Mouse (Mus musculus) MEL (cell line): Measurements from ENCODE around the gene Tet3. TPM values are rescaled to one million over a fixed set of nuclear protein-coding genes. Genes with fewer than 3 reads are reported as not detected.

Experiments used
- DNase-seq: peaks from one replicate; pipeline ENCODE4 v3.0.0; 2011; ENCODE audit warnings: low read depth, low spot score
- H3K27ac ChIP-seq: 2 replicates; pipeline ENCODE4 v1.5.1; 2012; ENCODE audit warnings: low read depth, mild to moderate bottlenecking, control low read depth, low read length, moderate library complexity; ENCODE audit not compliant: control insufficient read depth
- H3K27me3 ChIP-seq, 2 experiments: fragments of 150-350 bp in 1 of 2; sonication (generic) in 1 of 2; 2 replicates each; pipeline ENCODE4 v1.6.1; 2012; ENCODE audit warnings: low read length in 2 of 2, mild to moderate bottlenecking in 2 of 2, improper control_type of control experiment in 1 of 2, moderate library complexity in 1 of 2; ENCODE audit not compliant: insufficient read depth in 2 of 2, control insufficient read depth in 1 of 2
- H3K36me3 ChIP-seq, 2 experiments: 2 replicates each; pipeline ENCODE4 v1.6.1; 2012 to 2014; ENCODE audit warnings: low read length in 2 of 2, improper control_type of control experiment in 1 of 2, inconsistent platforms in 1 of 2, mild to moderate bottlenecking in 1 of 2; ENCODE audit not compliant: insufficient read depth in 2 of 2, control insufficient read depth in 1 of 2
- H3K4me1 ChIP-seq, 2 experiments: fragments of 150-350 bp in 1 of 2; sonication (generic) in 1 of 2; 2 replicates each; pipeline ENCODE4 v1.6.1; 2012; ENCODE audit warnings: low read length in 2 of 2, improper control_type of control experiment in 1 of 2, mild to moderate bottlenecking in 1 of 2; ENCODE audit not compliant: insufficient read depth in 2 of 2, control insufficient read depth in 1 of 2
- H3K4me3 ChIP-seq, 2 experiments: fragments of 150-350 bp in 1 of 2; sonication (generic) in 1 of 2; 2 replicates each; pipeline ENCODE4 v1.5.1; 2012; ENCODE audit warnings: low read depth in 2 of 2, low read length in 2 of 2, mild to moderate bottlenecking in 2 of 2, moderate library complexity in 2 of 2, control low read depth in 1 of 2, improper control_type of control experiment in 1 of 2; ENCODE audit not compliant: control insufficient read depth in 1 of 2, insufficient read depth in 1 of 2
- H3K79me2 ChIP-seq: 2 replicates; pipeline ENCODE4 v1.6.1; 2012; ENCODE audit warnings: mild to moderate bottlenecking, low read length, moderate library complexity; ENCODE audit not compliant: control insufficient read depth, poor library complexity, insufficient read depth
- H3K9ac ChIP-seq: 2 replicates; pipeline ENCODE4 v1.6.1; 2012; ENCODE audit warnings: low read depth, mild to moderate bottlenecking, control low read depth, low read length, moderate library complexity; ENCODE audit not compliant: control insufficient read depth, poor library complexity, severe bottlenecking
- H3K9me3 ChIP-seq: fragments of 150-350 bp; sonication (generic); replicated peaks from 2 replicates; pipeline ENCODE4 v1.6.1; 2012; ENCODE audit warnings: mild to moderate bottlenecking, low read length, improper control_type of control experiment, moderate library complexity; ENCODE audit not compliant: insufficient read depth
- CHD1 ChIP-seq: IDR thresholded peaks from 2 replicates; pipeline ENCODE4 v1.6.1; 2012; ENCODE audit warnings: low read depth, mild to moderate bottlenecking, inconsistent platforms, low read length, improper control_type of control experiment
- CHD2 ChIP-seq: IDR thresholded peaks from 2 replicates; pipeline ENCODE4 v1.6.1; 2011; ENCODE audit warnings: low read length, improper control_type of control experiment
- E2F4 ChIP-seq: IDR thresholded peaks from 2 replicates; pipeline ENCODE4 v1.6.1; 2011; ENCODE audit warnings: low read depth, low read length, improper control_type of control experiment, borderline replicate concordance
- ELF1 ChIP-seq: IDR thresholded peaks from 2 replicates; pipeline ENCODE4 v1.6.1; 2014; ENCODE audit warnings: low read depth, mild to moderate bottlenecking, inconsistent platforms, low read length, improper control_type of control experiment, moderate library complexity
- ETS1 ChIP-seq: IDR thresholded peaks from 2 replicates; pipeline ENCODE4 v1.6.1; 2012; ENCODE audit warnings: low read depth, mild to moderate bottlenecking, inconsistent platforms, low read length, improper control_type of control experiment, moderate library complexity
- GABPA ChIP-seq: IDR thresholded peaks from 2 replicates; pipeline ENCODE4 v1.6.1; 2012; ENCODE audit warnings: low read depth, mild to moderate bottlenecking, inconsistent platforms, low read length, improper control_type of control experiment, moderate library complexity
- HCFC1 ChIP-seq: IDR thresholded peaks from 2 replicates; pipeline ENCODE4 v1.6.1; 2012; ENCODE audit warnings: low read depth, mild to moderate bottlenecking, inconsistent platforms, low read length, improper control_type of control experiment, moderate library complexity
- JUND ChIP-seq: IDR thresholded peaks from 2 replicates; pipeline ENCODE4 v1.6.1; 2011; ENCODE audit warnings: low read depth, mild to moderate bottlenecking, improper control_type of control experiment, low read length
- MAFK ChIP-seq: IDR thresholded peaks from 2 replicates; pipeline ENCODE4 v1.6.1; 2011; ENCODE audit warnings: low read depth, mild to moderate bottlenecking, low read length, improper control_type of control experiment, borderline replicate concordance
- MAZ ChIP-seq: IDR thresholded peaks from 2 replicates; pipeline ENCODE4 v1.6.1; 2012; ENCODE audit warnings: low read depth, mild to moderate bottlenecking, inconsistent platforms, low read length, improper control_type of control experiment
- MEF2A ChIP-seq: IDR thresholded peaks from 2 replicates; pipeline ENCODE4 v1.6.1; 2014; ENCODE audit warnings: low read depth, mild to moderate bottlenecking, inconsistent platforms, low read length, improper control_type of control experiment; ENCODE audit not compliant: poor library complexity, insufficient replicate concordance, severe bottlenecking; ENCODE audit errors: extremely low read depth
- MXI1 ChIP-seq: IDR thresholded peaks from 2 replicates; pipeline ENCODE4 v1.6.1; 2011; ENCODE audit warnings: mild to moderate bottlenecking, low read depth, low read length, improper control_type of control experiment
- POLR2A ChIP-seq, 2 experiments: IDR thresholded peaks; 2 replicates each; pipeline ENCODE4 v1.6.1; 2011 to 2012; ENCODE audit warnings: low read length in 2 of 2, mild to moderate bottlenecking in 2 of 2, control low read depth in 1 of 2, improper control_type of control experiment in 1 of 2, low read depth in 1 of 2, moderate library complexity in 1 of 2; ENCODE audit not compliant: control insufficient read depth in 1 of 2, insufficient read depth in 1 of 2, poor library complexity in 1 of 2
- POLR2AphosphoS2 ChIP-seq: IDR thresholded peaks from 2 replicates; pipeline ENCODE4 v1.6.1; 2011; ENCODE audit warnings: low read length, improper control_type of control experiment
- RAD21 ChIP-seq: IDR thresholded peaks from 2 replicates; pipeline ENCODE4 v1.6.1; 2011; ENCODE audit warnings: mild to moderate bottlenecking, low read depth, low read length, improper control_type of control experiment
- RCOR1 ChIP-seq: IDR thresholded peaks from 2 replicates; pipeline ENCODE4 v1.6.1; 2012; ENCODE audit warnings: low read depth, mild to moderate bottlenecking, inconsistent platforms, low read length, improper control_type of control experiment
- SIN3A ChIP-seq: IDR thresholded peaks from 2 replicates; pipeline ENCODE4 v1.6.1; 2012; ENCODE audit warnings: low read length, improper control_type of control experiment, inconsistent platforms
- TCF12 ChIP-seq: IDR thresholded peaks from 2 replicates; pipeline ENCODE4 v1.6.1; 2014; ENCODE audit warnings: low read depth, mild to moderate bottlenecking, inconsistent platforms, low read length, improper control_type of control experiment, moderate library complexity
- UBTF ChIP-seq: IDR thresholded peaks from 2 replicates; pipeline ENCODE4 v1.6.1; 2012; ENCODE audit warnings: low read depth, mild to moderate bottlenecking, inconsistent platforms, low read length, improper control_type of control experiment, moderate library complexity, borderline replicate concordance; ENCODE audit not compliant: insufficient read depth
- ZKSCAN1 ChIP-seq: IDR thresholded peaks from 2 replicates; pipeline ENCODE4 v1.6.1; 2012; ENCODE audit warnings: low read depth, mild to moderate bottlenecking, inconsistent platforms, low read length, improper control_type of control experiment, moderate library complexity
- ZNF384 ChIP-seq: IDR thresholded peaks from 2 replicates; pipeline ENCODE4 v1.6.1; 2012; ENCODE audit warnings: low read depth, mild to moderate bottlenecking, inconsistent platforms, low read length, improper control_type of control experiment
- polyA plus RNA-seq, 2 experiments: library from polyadenylated mRNA; stranded (reverse) in 1 of 2; unstranded in 1 of 2; fragments of >175 nt in 1 of 2; fragments of >200 nt in 1 of 2; gene quantifications; 2 replicates each; pipeline versions ENCODE4 v1.2.1 to v1.2.4; 2012; ENCODE audit warnings: low replicate concordance in 2 of 2, low read depth in 1 of 2; ENCODE audit not compliant: insufficient read length in 2 of 2, insufficient read depth in 1 of 2, missing spikeins in 1 of 2
- total RNA-seq: library from RNA; depleted of rRNA; stranded (reverse); fragments of 300-350 nt; gene quantifications from 2 replicates; pipeline ENCODE4 v1.2.3, GENCODE M21; 2012

Gene Tet3
- total and polyA plus RNA-seq, 3 experiments, result 11.6 to 35.3 (median 22.9) TPM

DNA sequence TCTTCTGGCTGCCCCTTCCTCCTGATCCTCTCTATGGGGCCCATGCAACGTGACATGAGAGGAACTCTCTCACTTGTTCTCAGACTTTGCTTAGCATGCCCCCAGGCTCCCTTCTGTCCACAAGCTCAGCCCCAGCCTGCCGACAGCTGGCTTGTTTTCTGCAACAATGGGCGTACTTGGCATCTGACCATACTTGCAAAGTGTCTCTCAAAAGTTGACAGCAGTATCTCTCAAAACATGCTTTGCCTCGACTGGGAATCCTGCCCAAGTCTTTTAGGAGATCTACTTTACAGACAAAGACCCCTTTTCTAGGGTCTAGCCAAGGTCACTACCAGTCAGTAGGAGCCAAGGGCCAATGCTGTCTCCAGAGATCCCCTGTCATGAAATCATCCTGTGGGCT lies 27.0 kb upstream of the Tet3 start:
- H3K9me3 ChIP-seq, result no peaks in the 10 kb centered on the region
- no peak for TF ChIP-seq HCFC1
- TF ChIP-seq CHD1, result no peak
- no peak for TF ChIP-seq MEF2A
- TF ChIP-seq MXI1, result no peak
- TF ChIP-seq MAZ, result no peak
- no peak for TF ChIP-seq ZKSCAN1
- no peak for TF ChIP-seq RAD21
- no peak for TF ChIP-seq SIN3A
- TF ChIP-seq CHD2, result no peak
- TF ChIP-seq TCF12, result no peak
- no peak for TF ChIP-seq ZNF384
- peaks cover 5 to 6% of the 10 kb centered on the region in 2 experiments; a peak in 2 of 4 replicates for H3K4me1 ChIP-seq
- H3K79me2 ChIP-seq, result no peaks in the 10 kb centered on the region; the same call in 1 of the 2 replicates
- DNase-seq, result no peak
- H3K9ac ChIP-seq, result no peak overlapping the region
- H3K36me3 ChIP-seq, result peaks cover 0 to 2% of the 10 kb centered on the region in 2 experiments; a peak in 3 of 4 replicates
- H3K4me3 ChIP-seq, result no peak overlapping the region
- no peak overlapping the region for H3K27ac ChIP-seq
- H3K27me3 ChIP-seq, result no peaks in the 10 kb centered on the region

GRCm38 (mm10) chr6:83483776-83484175 lies 24.9 kb upstream of the Tet3 start:
- no peak overlapping the region for H3K9ac ChIP-seq
- H3K79me2 ChIP-seq, result no peaks in the 10 kb centered on the region; the same call in 1 of the 2 replicates
- no peaks in the 10 kb centered on the region for H3K27me3 ChIP-seq
- no peak for TF ChIP-seq UBTF
- no peak for TF ChIP-seq RCOR1
- TF ChIP-seq POLR2A (IDR thresholded peaks at IDR 0.05; ENCODE audit: control insufficient read depth in 1 of 2, insufficient read depth in 1 of 2, low read depth in 1 of 2, low read length in 2 of 2, poor library complexity in 1 of 2), result no peak
- TF ChIP-seq, all 39 proteins: peak for 0
- H3K9me3 ChIP-seq, result no peaks in the 10 kb centered on the region
- no peaks in the 10 kb centered on the region; a peak in 1 of 4 replicates for H3K36me3 ChIP-seq
- peaks cover 5 to 6% of the 10 kb centered on the region in 2 experiments; a peak in 2 of 4 replicates for H3K4me1 ChIP-seq
- no peak for DNase-seq
- H3K27ac ChIP-seq, result no peak overlapping the region
- H3K4me3 ChIP-seq, result no peak overlapping the region

- Histone ChIP-seq H3K27ac (no peak overlapping the region), H3K4me3 (no peak overlapping the region), H3K27me3 (no peaks in the 10 kb centered on the region), H3K79me2 (no peaks in the 10 kb centered on the region), H3K4me1 (peaks cover 5 to 6% of the 10 kb centered on the region in 2 experiments; a peak in 2 of 4 replicates), H3K9ac (no peak overlapping the region), H3K9me3 (no peaks in the 10 kb centered on the region), H3K36me3 (no peaks in the 10 kb centered on the region)
- TF ChIP-seq ZKSCAN1 (no peak), E2F4 (no peak), TCF12 (no peak), POLR2AphosphoS2 (no peak), MAFK (no peak), JUND (no peak), ETS1 (no peak), GABPA (no peak), UBTF (no peak), RAD21 (no peak), ELF1 (no peak)
- DNase-seq, result peak; percentile 22
Measured at GRCm38 (mm10) chr6:83482418-83483085, 23.7 kb upstream of the Tet3 start.
